Mouse (Mus musculus): ENCODE results near the gene Gm16867. TPM values are rescaled to one million over a fixed set of nuclear protein-coding genes. Genes with fewer than 3 reads are reported as not detected.

The Gm16867 gene
- 0.37 TPM for polyA plus RNA-seq (2015; fragmentation: Illumina TruSeq; extraction: RNeasy Lipid Tissue Mini Kit (QIAGEN cat#74804); ENCODE audit: insufficient read depth, low read depth, low replicate concordance)

DNA sequence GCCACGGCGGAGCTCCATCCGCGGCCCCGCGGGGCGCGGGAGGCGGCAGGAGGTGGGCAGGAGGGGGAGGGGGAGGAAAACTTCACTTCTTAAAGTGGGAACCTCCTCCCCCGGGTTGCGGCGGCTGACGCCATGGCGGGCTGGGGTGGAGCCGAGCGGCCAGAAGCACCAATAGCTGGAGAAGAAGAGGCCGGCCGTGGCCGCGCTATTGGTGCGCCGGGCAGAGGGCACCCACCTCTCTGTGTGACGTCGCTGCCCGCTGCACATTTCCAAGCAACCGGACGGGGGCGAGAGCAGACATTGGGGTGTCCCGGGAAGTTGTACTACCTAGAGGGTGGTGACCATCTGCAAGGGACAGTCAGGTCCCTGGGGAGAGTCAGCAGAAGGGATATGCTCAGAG, at the start of gene Gm16867:
Gene Gm16867, minus strand, starts transcription at position 189 of the 400 bp plus-strand sequence.

DNA sequence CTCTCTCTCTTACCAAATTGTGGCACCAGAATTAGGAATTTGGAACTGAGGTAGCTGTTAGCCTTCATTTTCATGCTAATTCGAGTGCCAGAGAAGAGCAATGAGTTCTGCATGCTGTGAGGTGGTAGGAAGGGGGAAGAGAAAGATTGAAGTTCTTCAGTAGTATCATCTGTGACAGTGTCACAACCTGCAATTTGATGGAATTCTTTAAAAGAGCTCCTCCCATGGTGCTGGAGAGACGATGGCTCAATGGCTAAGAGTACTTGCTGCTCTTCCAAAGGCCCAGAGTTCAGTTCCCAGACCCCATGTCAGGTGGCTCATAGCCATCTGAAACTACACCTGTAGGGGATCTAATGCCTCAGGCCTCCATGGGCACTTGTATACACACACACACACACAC, 9.3 kb upstream of the Gm16867 start, which contains the start of gene Gm27179:
Gene Gm27179, minus strand, starts transcription at position 101 of the 400 bp plus-strand sequence.

Other genes starting within 250 kb of the Gm16867 start
- not detected for gene Synb, start 209.1 kb downstream of the Gm16867 start, polyA plus RNA-seq (2015; fragmentation: Illumina TruSeq; extraction: RNeasy Lipid Tissue Mini Kit (QIAGEN cat#74804); ENCODE audit: insufficient read depth, low read depth, low replicate concordance)
- not detected for gene Gm27179, start 9.2 kb upstream of the Gm16867 start, polyA plus RNA-seq (2015; fragmentation: Illumina TruSeq; extraction: RNeasy Lipid Tissue Mini Kit (QIAGEN cat#74804); ENCODE audit: insufficient read depth, low read depth, low replicate concordance)
- 13.1 TPM for gene Entpd4b, start 52.1 kb upstream of the Gm16867 start, polyA plus RNA-seq (2015; fragmentation: Illumina TruSeq; extraction: RNeasy Lipid Tissue Mini Kit (QIAGEN cat#74804); ENCODE audit: insufficient read depth, low read depth, low replicate concordance)

Data from pancreas, adult 10 weeks (tissue).